Mouse (Mus musculus): ENCODE data around the gene Sun2. TPM values are rescaled to one million over a fixed set of nuclear protein-coding genes. Genes with fewer than 3 reads are reported as not detected.

The Sun2 gene
- polyA plus RNA-seq, 1 experiment from 2014 or later = 5.5 TPM

DNA sequence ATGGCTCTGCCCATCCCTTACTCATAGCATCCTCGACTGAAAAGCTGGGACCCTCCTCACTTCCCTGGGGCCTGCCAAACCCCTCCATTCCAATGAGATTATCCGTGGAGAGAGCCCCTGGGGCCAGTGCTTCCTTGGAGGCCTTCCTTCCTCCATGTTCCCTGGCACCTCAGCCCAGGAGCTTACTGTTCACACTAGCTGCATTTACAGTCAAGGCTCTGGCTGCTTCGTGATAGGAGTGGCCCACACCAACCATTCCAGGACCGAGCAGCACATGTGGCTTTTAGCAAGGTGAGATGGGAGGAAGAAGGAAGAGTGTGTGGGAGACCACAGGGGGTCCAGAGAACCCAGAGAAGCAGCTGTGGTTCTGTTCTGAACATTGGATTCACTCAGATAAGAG, 11.5 kb upstream of the Sun2 start:
- H3K36me3 ChIP-seq = 0 out of 2 replicates have a peak, but pooled peaks cover 2% of the 10 kb centered on the region
- H3K4me1 ChIP-seq = peaks cover 4% of the 10 kb centered on the region; the same call in 1 of the 2 replicates
- no peak overlapping the region for H3K9ac ChIP-seq (replicated peaks)
- no peak overlapping the region for H3K27ac ChIP-seq (replicated peaks)
- 61% methylated on average over 4 of the region's 4 CpGs for WGBS
- H3K9me3 ChIP-seq (replicated peaks) = no peaks in the 10 kb centered on the region
- H3K27me3 ChIP-seq (replicated peaks) = no peaks in the 10 kb centered on the region
- H3K4me3 ChIP-seq (replicated peaks) = no peak overlapping the region
- ATAC-seq (ENCODE audit: low FRiP score) = no peak
- H3K4me2 ChIP-seq = no peak overlapping the region

DNA sequence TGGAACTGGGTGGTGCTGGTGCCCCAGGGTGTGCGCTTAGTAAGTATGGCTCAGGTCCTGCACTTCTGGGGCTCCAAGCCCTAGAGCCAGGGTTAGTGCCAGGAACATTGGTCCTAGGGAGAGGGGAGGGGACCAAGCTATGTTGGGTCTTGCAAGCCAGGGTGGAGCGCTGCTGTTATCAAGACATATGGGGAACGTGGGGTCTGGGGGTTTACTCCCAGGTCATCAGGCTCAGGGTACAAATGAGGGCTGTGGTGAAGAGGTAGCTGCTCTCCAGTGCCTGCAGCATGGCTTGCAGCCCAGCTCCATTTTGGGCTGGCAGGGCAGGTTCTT, 11.1 kb upstream of the Sun2 start:
- Histone ChIP-seq H3K9me3 (replicated peaks) (no peaks in the 10 kb centered on the region), H3K27ac (replicated peaks) (no peak overlapping the region), H3K27me3 (replicated peaks) (no peaks in the 10 kb centered on the region), H3K9ac (replicated peaks) (no peak overlapping the region), H3K4me2 (no peak overlapping the region), H3K36me3 (0 out of 2 replicates have a peak, but pooled peaks cover 2% of the 10 kb centered on the region), H3K4me3 (replicated peaks) (no peak overlapping the region), H3K4me1 (peaks cover 4% of the 10 kb centered on the region; the same call in 1 of the 2 replicates)
- 96% methylated on average over 3 of the region's 3 CpGs for WGBS
- no peak for ATAC-seq (ENCODE audit: low FRiP score)

DNA sequence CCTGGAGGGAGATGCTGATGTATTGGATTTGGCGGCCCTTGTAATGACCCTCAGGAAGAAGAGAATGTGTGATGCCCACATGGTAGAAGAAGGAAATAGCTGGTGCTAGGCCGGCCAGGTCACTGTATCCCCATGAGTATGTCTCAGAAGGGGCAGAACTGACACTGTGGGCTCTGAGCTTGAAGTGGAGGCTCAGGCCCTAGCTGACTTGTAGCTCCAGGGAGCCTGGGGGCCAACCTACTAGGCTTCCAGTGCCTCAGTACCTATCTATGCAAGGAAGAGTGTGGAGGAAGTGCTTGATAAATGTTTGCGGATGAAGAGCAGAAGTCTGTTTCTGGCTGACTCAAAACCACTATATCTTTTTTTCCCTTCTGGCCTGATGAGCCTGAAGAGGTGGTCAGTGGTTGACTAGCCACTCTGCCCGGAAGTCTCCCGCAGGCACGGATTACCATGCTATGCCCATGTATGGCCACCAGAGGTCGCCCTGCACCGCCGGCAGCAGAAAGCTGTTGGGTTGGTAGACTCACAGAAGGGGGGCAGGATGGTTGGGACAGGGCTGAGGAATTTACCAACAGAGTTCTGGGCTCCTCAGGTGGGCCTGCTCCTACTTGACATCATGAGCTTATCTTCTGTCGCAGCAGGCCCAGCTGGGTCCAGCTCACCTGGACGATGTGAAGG, 10.5 kb upstream of the Sun2 start:
- H3K9ac ChIP-seq (replicated peaks) = no peak overlapping the region
- WGBS = 22% methylated on average over 11 of the region's 11 CpGs
- peak; percentile 40 for ATAC-seq (ENCODE audit: low FRiP score)

DNA sequence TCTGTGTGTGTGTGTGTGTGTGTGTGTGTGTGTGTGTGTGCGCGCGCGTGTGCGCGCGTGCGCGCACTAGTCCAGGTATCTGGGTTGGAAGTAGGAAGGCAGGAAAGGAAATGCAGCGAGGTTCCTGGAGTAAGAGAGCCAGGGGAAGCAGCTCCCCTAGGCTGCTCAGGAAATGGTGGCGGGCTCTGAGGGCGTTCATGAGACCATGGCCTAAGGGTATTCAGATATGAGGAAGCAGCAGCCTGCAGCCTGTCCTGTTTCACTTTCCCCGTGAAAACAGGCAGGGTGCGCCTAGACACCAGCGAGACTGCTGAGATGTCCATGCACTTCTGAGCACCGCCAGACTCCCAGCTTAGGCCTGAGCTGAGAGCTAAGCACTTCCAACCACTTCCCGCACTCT, 9.4 kb upstream of the Sun2 start:
- no peak for ATAC-seq (ENCODE audit: low FRiP score)
- Histone ChIP-seq H3K4me3 (replicated peaks) (no peak overlapping the region), H3K27me3 (replicated peaks) (no peaks in the 10 kb centered on the region), H3K36me3 (no peaks in the 10 kb centered on the region), H3K27ac (replicated peaks) (no peak overlapping the region), H3K9ac (replicated peaks) (no peak overlapping the region), H3K4me1 (peaks cover 4% of the 10 kb centered on the region; the same call in 1 of the 2 replicates), H3K4me2 (no peak overlapping the region), H3K9me3 (replicated peaks) (no peaks in the 10 kb centered on the region)
- WGBS = 81% methylated on average over 17 of the region's 17 CpGs

More for the DNA sequence above, 10.5 kb upstream of the Sun2 start:
- no peaks in the 10 kb centered on the region for H3K27me3 ChIP-seq (replicated peaks)
- no peak overlapping the region for H3K4me3 ChIP-seq (replicated peaks)
- H3K9me3 ChIP-seq (replicated peaks) = no peaks in the 10 kb centered on the region
- no peak overlapping the region for H3K4me2 ChIP-seq
- peaks cover 4% of the 10 kb centered on the region; the same call in 1 of the 2 replicates for H3K4me1 ChIP-seq
- no peaks in the 10 kb centered on the region for H3K36me3 ChIP-seq
- no peak overlapping the region for H3K27ac ChIP-seq (replicated peaks)

DNA sequence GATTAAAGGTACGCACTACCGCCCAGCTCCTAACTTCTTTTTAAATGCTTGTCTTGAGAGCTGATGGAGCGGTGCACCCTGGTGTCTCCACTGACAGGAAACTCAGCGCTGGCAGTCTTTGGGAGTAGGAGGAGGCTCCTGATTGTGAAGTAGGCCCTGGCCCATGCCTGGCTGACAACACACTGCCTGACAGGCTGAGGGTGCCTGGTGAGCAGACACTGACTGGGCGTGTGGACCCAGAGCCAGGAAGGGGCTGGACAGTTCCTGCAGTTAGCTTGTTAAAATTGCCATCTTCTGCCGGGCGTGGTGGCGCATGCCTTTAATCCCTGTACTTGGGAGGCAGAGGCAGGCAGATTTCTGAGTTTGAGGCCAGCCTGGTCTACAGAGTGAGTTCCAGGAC, 7.9 kb upstream of the Sun2 start:
- Histone ChIP-seq H3K9me3 (replicated peaks) (no peaks in the 10 kb centered on the region), H3K27ac (replicated peaks) (no peak overlapping the region), H3K4me3 (replicated peaks) (no peak overlapping the region), H3K36me3 (no peaks in the 10 kb centered on the region), H3K27me3 (replicated peaks) (no peaks in the 10 kb centered on the region), H3K4me2 (no peak overlapping the region), H3K9ac (replicated peaks) (no peak overlapping the region), H3K4me1 (peaks cover 4% of the 10 kb centered on the region; the same call in 1 of the 2 replicates)
- WGBS = 90% methylated on average over 8 of the region's 8 CpGs
- ATAC-seq (ENCODE audit: low FRiP score) = no peak

DNA sequence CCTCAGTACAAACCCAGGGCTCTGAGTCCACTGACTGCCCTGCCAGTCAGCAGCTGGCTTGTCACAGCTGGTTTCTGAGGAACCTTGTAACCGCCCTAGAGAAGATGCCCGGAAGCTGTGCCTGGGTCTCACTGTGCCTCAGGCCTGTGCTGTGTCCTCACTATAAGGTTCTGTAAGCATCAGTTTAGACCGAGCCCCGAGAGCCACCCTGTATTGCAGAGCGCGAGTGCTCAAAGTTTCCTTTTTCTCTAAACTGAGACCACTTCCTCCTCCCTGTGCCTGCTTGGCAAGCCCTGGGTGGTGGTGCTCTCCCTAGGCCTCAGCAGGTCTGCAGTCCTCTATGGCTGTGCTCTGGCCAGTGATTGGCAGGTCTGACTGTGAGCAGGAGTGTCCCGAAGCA, 6.8 kb upstream of the Sun2 start:
- Histone ChIP-seq H3K4me2 (no peak overlapping the region), H3K9me3 (replicated peaks) (no peaks in the 10 kb centered on the region), H3K9ac (replicated peaks) (no peak overlapping the region), H3K36me3 (no peaks in the 10 kb centered on the region), H3K4me1 (peaks cover 4% of the 10 kb centered on the region; the same call in 1 of the 2 replicates), H3K4me3 (replicated peaks) (no peak overlapping the region), H3K27me3 (replicated peaks) (no peaks in the 10 kb centered on the region), H3K27ac (replicated peaks) (no peak overlapping the region)
- 91% methylated on average over 7 of the region's 7 CpGs for WGBS
- no peak for ATAC-seq (ENCODE audit: low FRiP score)

DNA sequence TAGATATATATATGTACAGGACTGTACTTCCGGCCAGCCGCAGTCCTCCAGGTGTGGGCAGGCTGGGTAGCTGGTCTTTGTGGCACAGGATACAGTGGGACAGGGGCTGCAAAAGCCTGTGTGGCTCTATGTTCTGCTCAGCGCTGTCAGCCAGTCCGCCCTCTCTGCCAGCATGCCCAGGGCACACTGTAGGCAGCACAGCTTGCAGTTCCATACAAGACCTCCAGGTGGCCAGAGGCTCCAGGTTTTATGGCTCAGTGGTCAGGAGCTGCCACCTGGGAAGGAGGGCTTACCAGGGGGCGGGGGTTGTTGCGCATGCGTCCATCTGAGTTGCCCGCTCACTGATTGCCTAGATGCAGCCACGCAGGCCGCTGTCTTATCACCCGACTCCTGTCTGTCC, 5.7 kb upstream of the Sun2 start:
- Histone ChIP-seq H3K27me3 (replicated peaks) (no peaks in the 10 kb centered on the region), H3K4me2 (no peak overlapping the region), H3K4me3 (replicated peaks) (no peak overlapping the region), H3K9ac (replicated peaks) (no peak overlapping the region), H3K36me3 (no peaks in the 10 kb centered on the region), H3K9me3 (replicated peaks) (no peaks in the 10 kb centered on the region), H3K4me1 (peaks cover 3% of the 10 kb centered on the region), H3K27ac (replicated peaks) (no peak overlapping the region)
- WGBS = 60% methylated on average over 11 of the region's 11 CpGs
- ATAC-seq (ENCODE audit: low FRiP score) = no peak

DNA sequence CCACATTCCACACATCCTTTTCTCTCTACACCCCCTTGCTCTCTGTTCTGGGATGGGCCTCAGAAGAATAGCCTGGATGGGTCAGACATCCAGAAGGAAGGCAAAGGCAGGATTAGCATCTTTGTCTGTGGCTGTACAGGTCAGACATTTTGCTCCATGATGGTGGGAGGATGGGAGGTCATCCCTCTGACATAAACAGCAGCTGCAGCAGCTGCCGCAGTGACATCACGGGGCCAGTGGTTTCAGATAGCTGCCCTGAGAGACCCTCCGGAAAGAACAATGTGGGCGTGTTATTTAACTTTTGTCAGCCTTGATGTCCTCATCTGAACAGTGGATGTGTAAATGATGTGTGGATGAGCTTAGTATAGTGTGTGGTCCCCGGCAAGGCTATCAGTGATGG, 3.5 kb upstream of the Sun2 start:
- Histone ChIP-seq H3K4me2 (no peak overlapping the region), H3K9ac (replicated peaks) (no peak overlapping the region), H3K4me3 (replicated peaks) (no peak overlapping the region), H3K4me1 (peaks cover 14% of the 10 kb centered on the region), H3K27me3 (replicated peaks) (no peaks in the 10 kb centered on the region), H3K9me3 (replicated peaks) (no peaks in the 10 kb centered on the region), H3K36me3 (no peaks in the 10 kb centered on the region), H3K27ac (replicated peaks) (no peak overlapping the region)
- WGBS = 94% methylated on average over 5 of the region's 5 CpGs
- no peak for ATAC-seq (ENCODE audit: low FRiP score)

DNA sequence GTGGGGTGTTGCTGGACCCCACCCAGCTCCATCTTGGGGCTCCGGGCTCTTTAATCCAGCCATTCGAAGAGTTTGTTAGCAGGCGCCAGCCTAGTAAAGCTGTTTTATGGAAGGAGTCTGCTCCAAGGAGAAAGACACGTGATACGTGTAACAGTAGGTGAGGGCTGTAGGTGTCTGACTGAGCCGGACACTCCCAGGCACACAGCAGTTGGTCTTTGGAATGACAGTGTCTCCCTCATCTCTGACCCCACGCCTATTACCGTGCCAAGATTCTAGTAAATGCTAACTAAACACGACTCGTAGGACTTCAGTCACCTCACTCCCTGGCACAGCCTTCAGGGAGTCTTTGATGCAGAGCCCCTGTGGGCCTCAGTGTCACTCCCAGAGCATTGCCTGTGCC, 3.0 kb upstream of the Sun2 start:
- H3K9ac ChIP-seq (replicated peaks) = no peak overlapping the region
- H3K27ac ChIP-seq (replicated peaks) = no peak overlapping the region
- ATAC-seq (ENCODE audit: low FRiP score) = no peak
- 89% methylated on average over 10 of the region's 10 CpGs for WGBS
- H3K4me1 ChIP-seq = peaks cover 20% of the 10 kb centered on the region
- no peaks in the 10 kb centered on the region for H3K36me3 ChIP-seq
- H3K4me2 ChIP-seq = no peak overlapping the region
- H3K9me3 ChIP-seq (replicated peaks) = no peaks in the 10 kb centered on the region
- no peak overlapping the region for H3K4me3 ChIP-seq (replicated peaks)
- H3K27me3 ChIP-seq (replicated peaks) = no peaks in the 10 kb centered on the region

DNA sequence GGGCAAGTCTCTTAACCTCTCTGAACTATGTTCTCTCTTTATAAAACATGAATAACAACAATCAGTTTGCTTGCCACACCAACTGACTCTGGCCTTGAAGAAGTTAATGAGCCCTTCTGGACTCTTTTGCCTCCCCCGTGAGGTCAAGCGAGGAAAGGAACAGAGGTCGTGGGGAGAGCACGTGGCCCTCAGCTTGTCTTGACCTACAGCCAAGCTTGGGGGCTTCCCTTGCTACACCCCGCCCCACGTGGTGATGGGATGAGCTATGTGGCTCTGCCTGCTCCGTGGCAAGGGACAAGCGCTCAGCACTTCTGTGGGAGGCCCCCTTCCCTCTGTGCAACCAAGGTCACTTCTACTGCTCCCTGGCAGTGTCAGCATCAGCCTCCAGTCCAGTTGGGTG, 2.4 kb upstream of the Sun2 start:
- no peaks in the 10 kb centered on the region for H3K36me3 ChIP-seq
- no peak overlapping the region for H3K27ac ChIP-seq (replicated peaks)
- no peaks in the 10 kb centered on the region for H3K27me3 ChIP-seq (replicated peaks)
- 78% methylated on average over 8 of the region's 8 CpGs for WGBS
- no peak overlapping the region for H3K4me2 ChIP-seq
- H3K9me3 ChIP-seq (replicated peaks) = no peaks in the 10 kb centered on the region
- no peak overlapping the region for H3K4me3 ChIP-seq (replicated peaks)
- no peak for ATAC-seq (ENCODE audit: low FRiP score)
- H3K4me1 ChIP-seq = peaks cover 26% of the 10 kb centered on the region
- no peak overlapping the region for H3K9ac ChIP-seq (replicated peaks)

DNA sequence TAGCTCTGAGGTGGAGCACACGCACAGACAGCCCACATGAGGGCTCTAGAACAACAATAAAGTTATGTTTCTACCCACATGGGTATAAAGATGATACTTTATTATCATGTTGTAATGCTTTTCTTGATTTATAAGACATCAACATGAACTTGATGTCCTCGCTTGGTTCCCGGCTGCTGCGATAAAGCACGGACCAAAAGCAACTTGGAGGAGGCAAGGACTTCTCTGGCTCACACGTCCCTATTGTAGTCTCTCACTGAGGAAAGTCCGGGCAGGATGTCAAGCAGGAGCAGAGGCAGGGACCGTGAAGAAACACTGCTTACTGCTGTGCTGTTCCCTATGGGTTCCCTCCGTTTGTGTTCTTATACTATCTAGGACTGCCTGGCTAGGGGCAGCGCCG, 1.7 kb upstream of the Sun2 start:
- Histone ChIP-seq H3K36me3 (peaks cover 5% of the 10 kb centered on the region), H3K9ac (replicated peaks) (no peak overlapping the region), H3K9me3 (replicated peaks) (no peaks in the 10 kb centered on the region), H3K27ac (replicated peaks) (no peak overlapping the region), H3K4me3 (replicated peaks) (no peak overlapping the region), H3K27me3 (replicated peaks) (no peaks in the 10 kb centered on the region), H3K4me2 (no peak overlapping the region), H3K4me1 (peaks cover 31% of the 10 kb centered on the region)
- no peak for ATAC-seq (ENCODE audit: low FRiP score)
- 89% methylated on average over 11 of the region's 11 CpGs for WGBS

DNA sequence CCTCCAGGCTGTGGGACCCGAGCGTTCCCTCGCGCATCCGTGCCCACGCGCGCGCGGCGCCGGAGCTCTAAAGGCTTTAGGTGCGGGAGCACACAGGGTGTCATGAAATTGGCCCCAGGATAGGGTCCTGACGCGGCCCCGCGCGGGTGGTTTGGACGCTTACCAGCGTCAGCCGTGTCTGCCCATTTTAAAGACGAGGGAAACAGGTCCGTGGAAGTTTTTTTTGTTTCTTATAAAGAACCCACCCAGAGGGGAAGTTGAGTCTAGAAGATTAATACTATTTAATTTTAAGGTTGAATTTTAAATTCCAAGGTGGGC, 329 bp upstream of the Sun2 start:
- Histone ChIP-seq H3K4me2 (peak overlapping the region; percentile 87), H3K27me3 (replicated peaks) (no peaks in the 10 kb centered on the region), H3K4me1 (peaks cover 31% of the 10 kb centered on the region), H3K9ac (replicated peaks) (peak overlapping the region; percentile 89), H3K36me3 (peaks cover 18% of the 10 kb centered on the region), H3K9me3 (replicated peaks) (no peaks in the 10 kb centered on the region), H3K4me3 (replicated peaks) (peak overlapping the region; percentile 96), H3K27ac (replicated peaks) (peak overlapping the region; percentile 76)
- WGBS = under 1% methylated on average over 23 of the region's 23 CpGs
- ATAC-seq (ENCODE audit: low FRiP score) = no peak

Data from neural tube, embryonic 15.5 days (tissue).